Comparison of ENCODE assay signal across 8 mouse cellular contexts in the genomic region with DNA sequence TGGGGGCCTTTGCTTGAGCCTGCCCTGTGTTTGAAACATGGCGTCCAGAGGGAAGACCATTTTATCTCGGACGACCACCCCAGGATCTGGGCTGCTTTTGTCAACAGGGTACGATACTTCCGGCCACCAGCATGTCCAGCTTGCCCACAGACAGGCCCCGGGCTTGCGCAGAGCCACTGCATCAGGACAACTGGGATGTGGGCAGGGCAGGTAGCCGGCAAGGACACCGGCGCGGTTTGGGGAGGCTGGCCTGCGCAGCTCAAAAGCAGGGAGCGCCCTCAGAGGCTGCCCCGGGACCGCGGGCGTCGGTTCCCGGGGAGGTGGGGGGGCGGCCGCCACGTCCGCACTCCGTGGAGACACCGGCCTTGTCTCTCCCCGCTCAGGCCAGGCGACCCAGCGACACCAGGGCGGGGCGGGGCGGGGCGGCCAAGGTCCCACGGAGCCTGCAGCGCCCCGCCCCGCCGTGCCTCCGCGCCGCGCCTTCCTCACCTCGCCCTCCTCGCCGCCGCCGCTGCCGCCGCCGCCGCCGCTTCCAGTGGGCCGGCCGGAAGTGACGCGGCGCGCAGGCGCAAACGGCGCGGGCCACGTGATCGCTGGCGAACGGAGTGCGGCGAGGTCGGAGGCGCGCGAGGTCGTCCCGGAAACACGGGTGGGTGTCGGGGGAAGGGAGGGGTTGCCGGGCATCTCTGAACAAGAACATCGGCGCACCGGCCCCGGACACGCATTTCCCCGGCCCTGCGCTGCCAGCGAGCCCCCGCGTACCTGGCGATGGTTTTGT. TPM values are rescaled to one million over a fixed set of nuclear protein-coding genes. Genes with fewer than 3 reads are reported as not detected.
DNase-seq lines count a peak whose midpoint lies in the region; ATAC-seq lines count a peak whose summit lies in the region.

A gene (minus strand): TSS at position 560 of the 778 bp plus-strand sequence.

- DNase-seq in adrenal gland, adult (ENCODE audit: inconsistent age in 2 of 2, low spot score in 1 of 2): peak; percentile 96 to 97
- DNase-seq in embryo, embryonic 10 days (ENCODE audit: low spot score): peak; percentile 96
- peak; percentile 97 for DNase-seq in gastrocnemius, postnatal 10 days
- peak; percentile 95 for DNase-seq in induced T-regulatory cell, adult 2 months (ENCODE audit: low read depth)
- DNase-seq in left cerebral cortex, adult 8-10 months (ENCODE audit: low spot score in 2 of 2): peak; percentile 83 to 88
- peak; percentile 95 for DNase-seq in right cerebral cortex, adult 18-20 months
- peak; percentile 97 for DNase-seq in urinary bladder, adult 2 months (ENCODE audit: low spot score)

- ATAC-seq in megakaryocyte, adult 5-6 weeks (ENCODE audit: poor library complexity, severe bottlenecking): peak; percentile 89

RNA-seq across cellular contexts. Expression of the gene that starts here (rescaled TPM):
- 10 to 100 TPM; 51.3 to 52.7 TPM for total RNA-seq in gastrocnemius, postnatal 10 days (2021)
- total RNA-seq in left cerebral cortex, adult 8-10 months (2022): 10 to 100 TPM; 71.6 to 75.9 (median 74.1) TPM
- total RNA-seq in megakaryocyte, adult 5-6 weeks (2015): 79.7 and 83.0 TPM in 2 replicates
- total RNA-seq in megakaryocyte, adult 5-6 weeks (2017): 18.3 and 30.5 TPM in 2 replicates
- 112 and 117 TPM in 2 replicates for polyA plus RNA-seq in urinary bladder, adult 2 months (2012; rRNA removed)

Comparison
In these comparisons a context has a peak if more than half of its experiments do, and no peak if none do; other contexts are left out.
1. Peak in every context shown above with its lines: DNase-seq and ATAC-seq.